Mouse (Mus musculus): ENCODE data around the gene Ccdc33.

- TF ChIP-seq ZC3H11A (IDR thresholded peaks at IDR 0.05; ENCODE audit: borderline replicate concordance, low read depth, low read length) (no peak), ZNF384 (IDR thresholded peaks at IDR 0.05; ENCODE audit: low read depth, low read length) (no peak), MAFK (IDR thresholded peaks at IDR 0.05; ENCODE audit: insufficient read depth, low read depth, low read length) (no peak)
Observed at GRCm38 (mm10) chr9:58060677-58061667, 57.7 kb downstream of the Ccdc33 start.
